Mouse (Mus musculus) hindbrain, embryonic 14.5 days (tissue): ENCODE results near the gene Gm10337. TPM values are rescaled to one million over a fixed set of nuclear protein-coding genes. Genes with fewer than 3 reads are reported as not detected.

Source experiments
- ATAC-seq: fragments of 200-750 bp; cut with Nextera tagmentation; 2 replicates; pipeline ENCODE4 v1.8.0; 2017; ENCODE audit warnings: moderate number of reproducible peaks, mild to moderate bottlenecking, moderate TSS enrichment, moderate library complexity; ENCODE audit not compliant: low FRiP score
- DNase-seq: peaks from one replicate; pipeline ENCODE4 v3.0.0-alpha.2; 2015; ENCODE audit warnings: low spot score
- H3K27ac ChIP-seq: fragments of 300-500 bp; sonication (generic); 2 replicates; pipeline ENCODE4 v1.5.1; 2014; ENCODE audit warnings: mild to moderate bottlenecking, moderate library complexity
- H3K27me3 ChIP-seq: fragments of 300-500 bp; sonication (generic); 2 replicates; pipeline ENCODE4 v1.6.1; 2014; ENCODE audit warnings: mild to moderate bottlenecking, low read length, mixed read lengths; ENCODE audit not compliant: control insufficient read depth, insufficient read depth
- H3K36me3 ChIP-seq: fragments of 300-500 bp; sonication (generic); replicated peaks from 2 replicates; pipeline ENCODE4 v1.6.1; 2014; ENCODE audit not compliant: control insufficient read depth, insufficient read depth
- H3K4me1 ChIP-seq: fragments of 300-500 bp; sonication (generic); replicated peaks from 2 replicates; pipeline ENCODE4 v1.6.1; 2014; ENCODE audit warnings: antibody characterized with exemption, low read length, mixed read lengths; ENCODE audit not compliant: control insufficient read depth, insufficient read depth
- H3K4me2 ChIP-seq: fragments of 300-500 bp; sonication (generic); replicated peaks from 2 replicates; pipeline ENCODE4 v1.6.1; 2014; ENCODE audit warnings: mild to moderate bottlenecking, moderate library complexity
- H3K4me3 ChIP-seq: fragments of 300-500 bp; sonication (generic); replicated peaks from 2 replicates; pipeline ENCODE4 v1.5.1; 2014; ENCODE audit warnings: mild to moderate bottlenecking, low read length
- H3K9ac ChIP-seq: fragments of 300-500 bp; sonication (generic); 2 replicates; pipeline ENCODE4 v1.6.1; 2014
- H3K9me3 ChIP-seq: fragments of 300-500 bp; sonication (generic); 2 replicates; pipeline ENCODE4 v1.6.1; 2016; ENCODE audit warnings: low read length; ENCODE audit not compliant: control insufficient read depth
- WGBS: fragments of 180-500 bp; shearing (Covaris S2); extraction: QIAGEN DNeasy Blood & Tissue Kit; methylation state at CpG from one replicate; pipeline ENCODE4 v1.1.7; 2014; 5-methylcytosine and 5-hydroxymethylcytosine counted together
- polyA plus RNA-seq: library from polyadenylated mRNA; unstranded; fragments of >200 nt; fragmentation: Nextera tagmentation; extraction: Ambion mirVana; gene quantifications from 2 replicates; pipeline ENCODE4 v1.2.1, GENCODE M21; 2014

Gene Gm10337
- polyA plus RNA-seq, 1 experiment from 2014 or later = 9.6 TPM

DNA sequence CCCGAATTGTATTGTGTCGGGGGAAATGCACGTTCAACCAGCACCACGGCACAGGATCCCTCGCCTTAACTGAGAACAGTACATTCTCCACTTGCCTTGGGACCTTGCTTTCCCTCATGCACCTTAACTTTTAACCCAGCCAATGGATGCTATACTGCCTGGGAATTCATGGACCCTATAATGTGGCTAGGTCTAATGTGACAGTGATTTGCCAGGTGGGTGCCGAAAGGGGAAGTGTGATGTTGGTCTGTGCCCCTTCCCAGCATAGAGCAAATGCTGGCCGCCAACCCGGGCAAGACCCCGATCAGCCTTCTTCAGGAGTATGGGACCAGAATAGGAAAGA, 15.3 kb downstream of the Gm10337 start:
- Histone ChIP-seq H3K9ac (peak overlapping the region; percentile 90), H3K9me3 (no peaks in the 10 kb centered on the region), H3K4me2 (peak overlapping the region; percentile 69), H3K27me3 (no peaks in the 10 kb centered on the region), H3K4me1 (peaks cover 26% of the 10 kb centered on the region), H3K36me3 (peaks cover 24% of the 10 kb centered on the region), H3K4me3 (peak overlapping the region; percentile 72), H3K27ac (peak overlapping the region; percentile 97)
- WGBS = 20% methylated on average over 9 of the region's 9 CpGs
- DNase-seq = no peak
- no peak for ATAC-seq

DNA sequence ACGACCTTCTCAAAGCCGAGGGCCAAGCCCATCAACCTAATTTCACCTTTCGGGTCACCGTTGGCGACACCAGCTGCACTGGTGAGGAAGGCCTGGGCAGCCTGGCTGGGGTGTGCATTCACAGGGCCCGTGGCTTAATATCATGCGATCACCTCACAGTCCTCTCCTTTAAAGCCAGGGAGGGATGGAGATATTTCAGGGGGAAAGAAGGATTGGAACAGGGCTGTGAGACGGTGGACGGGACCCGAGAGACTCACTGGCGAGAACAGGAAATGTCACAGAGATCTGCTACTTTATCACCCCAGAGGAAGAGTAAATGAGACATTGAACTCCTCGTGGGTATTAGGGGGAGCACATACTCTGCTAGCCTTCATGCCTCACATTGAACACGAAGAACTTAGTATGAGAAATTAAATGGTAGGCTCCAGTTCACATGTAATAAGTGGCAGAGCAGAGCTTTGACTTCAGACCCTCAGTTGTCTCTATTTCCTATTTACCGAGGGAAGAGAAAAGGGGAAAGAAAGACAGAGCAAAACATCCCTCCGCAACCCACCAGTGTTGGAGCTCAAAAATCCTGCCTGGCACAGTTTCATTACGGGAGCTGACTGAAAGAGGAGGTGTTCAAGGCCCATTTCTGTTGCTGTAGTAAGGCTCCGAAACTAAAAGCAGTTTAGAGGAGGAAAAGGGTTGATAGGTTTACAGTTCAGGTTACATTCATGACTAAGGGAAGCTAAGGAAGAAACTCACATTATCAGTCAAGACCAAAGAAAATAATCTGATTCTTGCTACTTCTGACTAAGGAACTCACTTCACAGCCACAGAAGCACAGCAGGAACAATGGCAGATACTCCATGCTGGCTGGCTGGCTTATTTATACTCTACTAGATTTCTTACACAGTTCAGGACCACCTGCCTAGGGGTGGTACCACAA, 16.0 kb downstream of the Gm10337 start:
- H3K27me3 ChIP-seq = no peaks in the 10 kb centered on the region
- H3K4me1 ChIP-seq = peaks cover 25% of the 10 kb centered on the region
- H3K9me3 ChIP-seq = no peaks in the 10 kb centered on the region
- DNase-seq = no peak
- no peak for ATAC-seq
- peaks cover 31% of the 10 kb centered on the region for H3K36me3 ChIP-seq
- peak overlapping the region; percentile 69 for H3K4me2 ChIP-seq
- peak overlapping the region; percentile 90 for H3K9ac ChIP-seq
- peak overlapping the region; percentile 72 for H3K4me3 ChIP-seq
- peak overlapping the region; percentile 97 for H3K27ac ChIP-seq
- 73% methylated on average over 17 of the region's 17 CpGs for WGBS

DNA sequence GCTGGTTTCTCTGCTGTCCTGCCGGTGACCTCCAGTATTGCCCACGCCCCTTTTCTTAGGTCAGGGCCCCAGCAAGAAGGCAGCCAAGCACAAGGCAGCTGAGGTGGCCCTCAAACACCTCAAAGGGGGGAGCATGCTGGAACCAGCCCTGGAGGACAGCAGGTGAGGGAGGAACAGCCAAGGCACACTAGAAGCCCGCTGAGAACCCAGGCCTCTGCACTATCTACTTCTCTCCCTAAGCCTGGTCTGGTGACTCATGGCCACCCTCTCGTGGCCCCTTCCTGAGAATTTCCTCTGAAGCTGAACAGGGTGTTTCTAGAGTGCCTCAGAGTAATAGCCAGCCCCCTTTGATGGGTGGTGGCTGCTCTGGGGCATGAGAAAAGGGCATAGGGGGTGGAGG, 16.9 kb downstream of the Gm10337 start:
- Histone ChIP-seq H3K36me3 (peaks cover 31% of the 10 kb centered on the region), H3K4me2 (no peak overlapping the region), H3K27ac (no peak overlapping the region), H3K4me1 (peaks cover 15% of the 10 kb centered on the region), H3K9me3 (no peaks in the 10 kb centered on the region), H3K4me3 (no peak overlapping the region), H3K27me3 (no peaks in the 10 kb centered on the region), H3K9ac (no peak overlapping the region)
- 89% methylated on average over 4 of the region's 4 CpGs for WGBS
- ATAC-seq = no peak
- DNase-seq = no peak

DNA sequence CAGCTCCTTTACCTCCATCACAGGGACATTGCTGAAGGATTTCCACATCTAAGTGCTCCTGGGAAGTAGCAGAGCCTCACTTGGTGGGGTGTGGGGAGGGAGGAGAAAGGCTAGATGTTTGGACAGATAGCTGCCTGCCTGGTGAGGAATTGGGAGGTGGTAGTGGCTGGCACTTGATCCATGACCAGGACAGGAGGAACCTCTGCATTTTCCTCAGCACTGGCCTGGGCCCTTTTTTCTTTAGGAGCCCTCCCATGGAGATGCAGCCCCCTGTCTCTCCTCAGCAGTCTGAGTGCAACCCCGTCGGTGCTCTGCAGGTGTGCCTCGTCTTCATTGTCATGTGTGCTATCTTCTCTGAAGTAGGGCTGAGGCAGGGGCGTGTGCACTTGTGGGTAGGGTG, 18.0 kb downstream of the Gm10337 start:
- Histone ChIP-seq H3K4me3 (no peak overlapping the region), H3K4me1 (peaks cover 9% of the 10 kb centered on the region), H3K36me3 (peaks cover 33% of the 10 kb centered on the region), H3K27me3 (no peaks in the 10 kb centered on the region), H3K27ac (no peak overlapping the region), H3K9me3 (no peaks in the 10 kb centered on the region), H3K9ac (no peak overlapping the region), H3K4me2 (no peak overlapping the region)
- 90% methylated on average over 4 of the region's 4 CpGs for WGBS
- no peak for DNase-seq
- ATAC-seq = no peak

DNA sequence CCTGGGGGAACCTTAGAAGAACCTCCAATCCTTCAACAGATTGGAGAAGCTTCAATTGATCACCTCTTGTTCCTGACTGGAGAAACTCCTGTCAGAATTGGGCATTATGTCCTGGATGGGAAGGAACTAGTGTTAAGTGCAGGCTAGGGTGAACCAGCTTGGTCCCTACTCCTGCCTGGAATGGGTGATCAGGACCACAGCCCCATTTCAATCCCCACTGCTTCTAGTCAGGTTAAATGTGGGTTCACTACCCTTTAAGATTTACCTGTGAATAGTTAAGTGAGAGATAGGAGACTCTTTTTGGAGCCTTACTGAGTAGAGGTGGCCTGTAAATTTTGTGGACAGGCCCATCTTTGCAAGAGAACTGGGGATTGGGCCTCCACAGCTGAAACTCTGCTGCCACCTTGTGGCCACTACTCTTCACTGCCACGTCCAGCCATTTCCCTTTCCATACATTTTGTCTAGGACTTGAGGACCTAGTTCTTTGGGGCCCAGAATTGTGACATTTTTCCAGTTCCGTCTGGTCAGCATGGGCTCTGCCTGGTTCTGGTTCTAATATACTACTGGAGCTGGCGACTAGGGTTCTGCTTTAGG, 21.5 kb downstream of the Gm10337 start, which contains the start of gene Npff:
TSS of gene Npff (minus strand) at position 51 of the 594 bp plus-strand sequence.
- Histone ChIP-seq H3K4me1 (no peaks in the 10 kb centered on the region), H3K27ac (0 out of 2 replicates have a peak within 1 kb of the TSS, but pooled peaks have one; percentile 24), H3K4me3 (no peak within 1 kb of the TSS), H3K27me3 (no peaks in the 10 kb centered on the region), H3K36me3 (peaks cover 60% of the 10 kb centered on the region), H3K9me3 (no peaks in the 10 kb centered on the region), H3K4me2 (no peak within 1 kb of the TSS), H3K9ac (no peak within 1 kb of the TSS; the same call in 1 of the 2 replicates)
- WGBS = 4% methylated on average over 3 of the region's 3 CpGs
- DNase-seq (peak; percentile 88), ATAC-seq (no peak)

DNA sequence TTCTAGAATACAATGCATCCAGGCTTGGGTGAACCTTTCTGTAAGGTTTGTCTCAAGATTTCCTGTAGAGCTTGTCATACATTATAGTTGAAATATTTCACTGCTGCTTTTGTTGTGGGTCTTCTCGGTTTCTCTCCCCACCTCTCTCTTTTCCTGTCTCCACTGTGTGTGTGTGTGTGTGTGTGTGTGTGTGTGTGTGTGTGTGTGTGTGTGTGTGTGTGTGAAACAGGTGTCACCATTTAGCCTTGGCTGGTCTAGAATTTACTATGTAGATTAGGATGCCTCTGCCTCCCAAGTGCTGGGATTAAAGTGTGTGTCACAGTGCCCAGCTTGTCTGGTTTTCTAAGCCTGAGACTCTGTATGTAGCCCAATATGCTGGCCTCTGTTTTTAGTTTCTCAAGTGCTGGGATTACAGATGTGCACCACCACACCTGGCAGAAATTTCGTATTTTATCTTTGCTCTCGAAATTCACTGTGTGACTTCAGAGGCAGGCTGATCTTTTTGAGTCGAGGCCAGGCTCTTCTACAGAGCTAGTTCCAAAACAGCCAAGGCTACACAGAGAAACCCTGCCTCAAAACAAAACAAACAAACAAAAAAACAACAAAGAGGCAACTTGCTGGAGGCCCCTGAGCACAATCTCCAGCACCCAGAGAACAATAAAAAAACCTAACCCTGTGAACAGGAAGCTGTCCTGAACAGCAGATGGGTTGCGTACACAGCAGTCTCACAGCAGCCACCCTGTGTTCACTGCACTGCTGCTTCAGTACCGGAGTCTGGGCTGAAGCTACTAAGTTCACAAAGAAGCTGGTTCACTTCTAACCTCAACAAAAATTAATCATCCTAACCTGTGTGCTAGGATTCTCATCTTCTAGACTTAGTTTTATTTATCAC, 22.8 kb downstream of the Gm10337 start:
- WGBS = 86% methylated on average over 6 of the region's 6 CpGs
- Histone ChIP-seq H3K36me3 (peaks cover 64% of the 10 kb centered on the region), H3K4me3 (no peak overlapping the region), H3K27ac (no peak overlapping the region), H3K4me1 (no peaks in the 10 kb centered on the region), H3K4me2 (no peak overlapping the region), H3K9ac (no peak overlapping the region), H3K27me3 (no peaks in the 10 kb centered on the region), H3K9me3 (no peaks in the 10 kb centered on the region)
- ATAC-seq = no peak
- DNase-seq = no peak

DNA sequence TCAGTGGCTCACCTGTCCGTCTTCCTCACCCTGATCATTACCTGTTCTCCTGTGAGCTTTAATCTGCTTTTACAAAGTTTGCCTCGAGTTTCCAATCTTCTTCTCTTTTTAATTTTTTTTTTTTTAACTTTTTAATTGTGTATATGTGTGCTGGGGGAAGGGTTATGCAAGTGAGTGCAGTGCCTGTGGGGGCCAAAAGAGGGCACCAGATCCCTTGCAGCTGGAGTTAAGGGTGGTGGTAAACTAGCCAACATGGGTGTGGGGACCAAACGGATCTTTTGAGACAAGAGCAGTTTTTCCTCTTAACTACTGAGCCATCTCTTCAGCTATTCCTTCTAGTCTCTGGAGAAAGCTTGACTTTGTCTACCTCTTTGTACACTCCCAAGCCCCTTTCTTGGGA, 24.4 kb downstream of the Gm10337 start:
- no peak for ATAC-seq

DNA sequence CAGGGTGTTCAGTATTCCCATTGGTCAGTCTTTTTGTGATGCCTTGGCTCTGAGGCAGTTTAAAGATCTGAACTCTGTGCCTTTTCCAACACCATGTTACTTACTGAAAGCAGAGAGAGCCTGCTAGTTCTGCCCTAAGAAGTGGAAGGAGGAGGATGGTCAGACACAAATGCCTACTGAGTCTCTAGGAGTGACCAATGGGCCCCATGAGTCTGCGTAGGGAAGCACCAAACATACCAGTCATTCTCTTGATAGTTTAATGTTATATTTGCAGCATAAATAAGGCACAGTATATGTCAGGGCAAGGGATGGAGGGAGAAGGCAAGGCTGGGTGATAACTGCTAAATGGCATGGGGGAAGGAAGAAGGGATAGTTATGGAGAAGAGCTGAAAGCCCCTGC, 24.9 kb downstream of the Gm10337 start:
- Histone ChIP-seq H3K27ac (no peak overlapping the region), H3K9me3 (no peaks in the 10 kb centered on the region), H3K4me2 (no peak overlapping the region), H3K4me1 (no peaks in the 10 kb centered on the region), H3K36me3 (peaks cover 72% of the 10 kb centered on the region), H3K27me3 (no peaks in the 10 kb centered on the region), H3K9ac (no peak overlapping the region), H3K4me3 (no peak overlapping the region)
- DNase-seq = no peak
- 95% methylated on average over 1 of the region's 1 CpGs for WGBS
- ATAC-seq = no peak

More for the DNA sequence above, 24.4 kb downstream of the Gm10337 start:
- H3K4me2 ChIP-seq = no peak overlapping the region
- no peak overlapping the region for H3K4me3 ChIP-seq
- no peaks in the 10 kb centered on the region for H3K27me3 ChIP-seq
- H3K4me1 ChIP-seq = no peaks in the 10 kb centered on the region
- H3K27ac ChIP-seq = no peak overlapping the region
- H3K36me3 ChIP-seq = peaks cover 67% of the 10 kb centered on the region
- DNase-seq = no peak
- H3K9me3 ChIP-seq = no peaks in the 10 kb centered on the region
- H3K9ac ChIP-seq = no peak overlapping the region
- 75% methylated on average over 3 of the region's 3 CpGs for WGBS

DNA sequence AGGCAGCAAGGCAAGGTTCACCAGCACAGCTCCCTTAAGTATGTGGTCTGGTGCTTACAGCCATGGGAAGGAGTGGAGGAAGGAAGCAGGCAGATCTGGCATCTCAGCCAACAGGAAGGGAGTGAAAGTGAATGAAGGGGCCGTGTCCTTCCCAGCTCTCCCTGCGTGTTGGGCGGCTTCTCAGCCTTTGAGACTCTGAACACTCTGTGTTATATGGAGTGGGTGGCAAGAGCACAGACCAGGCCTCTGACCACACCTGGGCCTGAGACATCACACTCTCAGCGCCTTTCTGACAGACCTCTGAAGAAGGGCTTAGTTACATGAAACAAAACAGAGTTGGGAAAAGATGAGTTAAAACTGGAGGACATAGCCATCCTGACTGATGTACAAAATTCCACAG, 27.0 kb downstream of the Gm10337 start:
- H3K36me3 ChIP-seq = peaks cover 81% of the 10 kb centered on the region
- 93% methylated on average over 4 of the region's 4 CpGs for WGBS
- no peak for ATAC-seq
- DNase-seq = no peak
- H3K9ac ChIP-seq = no peak overlapping the region
- H3K4me3 ChIP-seq = no peak overlapping the region
- no peaks in the 10 kb centered on the region for H3K9me3 ChIP-seq
- no peak overlapping the region for H3K27ac ChIP-seq
- no peaks in the 10 kb centered on the region for H3K27me3 ChIP-seq
- no peaks in the 10 kb centered on the region for H3K4me1 ChIP-seq
- H3K4me2 ChIP-seq = no peak overlapping the region
